Mouse (Mus musculus): ENCODE measurements around the gene Dock1.
A peak's percentile ranks its signal among the peaks of the same experiment; 100 is the strongest.

Dock1 gene

DNA sequence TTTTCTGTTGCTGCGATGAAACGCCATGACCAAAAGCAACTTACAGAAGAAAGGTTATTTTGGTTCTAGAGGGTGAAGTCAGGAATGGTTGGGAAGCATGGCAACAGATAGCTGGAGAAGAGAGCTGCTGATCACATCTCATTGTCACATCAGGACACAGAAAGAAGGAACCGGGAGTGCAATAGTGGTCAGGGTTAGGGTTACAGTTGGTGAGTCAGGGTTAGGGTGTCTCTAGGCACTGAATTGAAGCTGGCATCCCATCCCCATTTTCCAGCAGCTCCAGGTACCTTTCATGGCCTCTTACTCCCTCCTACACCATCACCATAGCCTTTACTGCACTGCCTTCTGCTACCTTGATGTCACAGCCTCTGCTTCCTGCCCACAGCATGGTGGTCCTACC is 523.7 kb downstream of the Dock1 start:
- DNase-seq, result no peak

DNA sequence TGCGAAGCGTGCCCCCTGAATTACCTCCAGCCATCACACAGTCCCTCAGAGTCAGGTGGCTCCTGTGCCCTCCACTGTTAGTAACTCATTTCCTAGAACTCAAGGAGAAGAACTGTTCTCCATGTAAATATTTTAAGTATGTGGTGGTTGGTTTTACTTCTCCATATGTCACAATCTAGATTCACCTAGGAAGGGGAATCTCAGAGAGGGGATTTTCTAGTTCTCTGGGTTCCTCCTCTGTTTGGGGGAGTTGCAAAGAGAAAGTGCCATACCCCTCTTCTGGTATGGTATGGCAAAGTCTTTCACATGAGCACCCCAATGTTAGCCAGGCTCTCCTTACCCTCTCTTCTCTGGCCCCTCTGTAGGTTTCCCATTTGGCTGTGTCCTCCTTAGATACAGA is 525.2 kb downstream of the Dock1 start:
- DNase-seq, result no peak

DNA sequence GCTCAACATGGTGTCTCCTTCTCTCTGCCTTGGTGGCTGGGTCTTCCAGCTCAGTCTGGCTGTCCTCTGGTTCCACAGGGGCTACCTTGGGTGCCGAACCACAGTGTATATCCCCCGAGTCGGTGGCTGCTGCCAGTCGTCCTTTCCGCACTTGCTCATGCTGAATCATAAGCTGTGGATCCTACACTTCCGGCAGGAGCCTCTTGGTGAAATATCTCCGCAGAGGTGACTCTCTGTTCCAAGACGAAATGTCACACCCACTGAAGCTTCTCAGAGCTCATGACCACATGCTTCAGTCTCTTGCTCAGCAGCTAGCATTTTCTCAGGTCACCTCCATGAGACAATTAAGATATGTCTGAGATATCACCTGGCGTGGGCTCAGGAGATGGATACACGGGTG is 526.4 kb downstream of the Dock1 start:
- DNase-seq, result no peak

- DNase-seq, result peak; percentile 74
These were observed 533.5 kb downstream of the Dock1 start for GRCm38 (mm10) chr7:135203920-135204319.

- no peak for DNase-seq
These were observed 534.7 kb downstream of the Dock1 start for GRCm38 (mm10) chr7:135205111-135205510.

DNA sequence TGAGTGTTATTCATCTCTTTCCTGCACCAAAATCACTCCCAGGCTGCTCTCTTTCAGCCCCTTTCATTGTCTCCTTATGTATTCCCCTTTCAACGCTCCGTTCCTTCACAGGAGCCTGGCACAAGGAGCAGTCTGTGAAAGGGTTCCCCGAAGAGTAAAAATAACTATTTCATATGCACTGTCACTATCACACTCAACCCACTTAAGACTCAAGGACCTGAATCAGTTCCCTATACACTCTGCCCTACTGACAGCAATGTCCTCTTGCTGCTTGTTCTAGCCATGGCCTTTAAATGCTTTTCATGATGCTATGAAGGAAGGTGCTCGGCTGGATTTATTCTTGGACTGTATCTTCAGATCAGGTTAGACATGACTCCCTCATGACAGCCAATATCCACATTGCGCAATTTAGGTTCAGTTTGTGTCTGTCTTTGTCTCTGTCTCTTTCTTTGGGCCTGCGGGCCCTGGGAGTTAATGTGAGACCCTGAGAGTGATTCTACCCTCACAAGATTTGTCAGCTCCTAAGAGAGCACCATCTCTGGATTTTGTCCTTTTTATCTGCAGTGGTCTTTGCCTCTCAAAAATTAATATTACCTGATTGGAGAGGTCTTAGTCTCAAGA is 538.6 kb downstream of the Dock1 start:
- no peak for DNase-seq

GRCm38 (mm10) chr7:135210296-135210695 is 539.8 kb downstream of the Dock1 start:
- no peak for DNase-seq

GRCm38 (mm10) chr7:135210831-135211230 is 540.4 kb downstream of the Dock1 start:
- no peak for DNase-seq

DNA sequence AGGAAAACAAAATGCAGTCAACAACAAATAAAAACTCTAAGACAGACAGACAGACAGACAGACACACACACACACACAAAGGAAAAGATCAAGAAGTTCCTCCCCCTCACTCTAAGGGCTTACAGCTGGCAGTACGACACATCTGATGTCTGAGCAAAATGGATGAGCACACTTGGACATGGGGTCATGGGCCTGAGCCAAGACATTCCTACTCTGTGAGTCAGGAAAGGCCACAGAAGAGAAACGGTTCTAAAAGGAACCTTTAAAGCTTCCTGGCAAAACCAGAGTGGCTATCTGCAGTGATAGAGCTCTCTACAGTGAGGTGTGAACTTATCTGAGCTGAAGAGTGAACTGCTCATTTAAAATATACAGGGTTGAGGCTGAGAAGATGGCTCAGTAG is 542.1 kb downstream of the Dock1 start:
- DNase-seq, result peak; percentile 82

DNA sequence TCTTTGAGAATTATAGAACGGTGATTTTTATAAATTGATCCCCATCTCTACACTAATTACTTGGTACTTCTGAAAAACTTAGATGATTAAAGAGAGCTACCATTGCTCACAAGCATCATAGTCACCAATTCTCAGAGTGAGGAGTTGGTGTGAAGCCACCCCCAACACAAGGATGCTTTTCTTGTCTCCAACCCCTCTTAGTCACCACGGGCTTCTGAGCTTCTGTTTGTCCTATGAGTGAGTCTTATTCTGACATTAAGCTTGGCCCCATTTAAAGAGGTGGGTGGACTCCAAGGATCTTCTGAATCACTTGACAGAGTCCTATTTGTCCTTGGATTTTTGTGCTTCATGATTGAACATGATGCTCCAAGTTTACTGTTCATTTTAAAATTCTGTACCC is 551.0 kb downstream of the Dock1 start:
- no peak for DNase-seq
